Mouse (Mus musculus) embryo, embryonic 11.5 days (tissue): ENCODE results near the gene Ric8a.

Source experiments
- DNase-seq: peaks from one replicate; pipeline ENCODE4 v3.0.0-alpha.2; 2012; ENCODE audit warnings: low read depth, low spot score

Gene Ric8a

GRCm38 (mm10) chr7:140856785-140857549, at the start of gene Ric8a:
Gene Ric8a (plus strand): TSS chr7:140856957.
- DNase-seq = peak; percentile 58

- no peak for DNase-seq
Observed at GRCm38 (mm10) chr7:140810496-140810895, 46.3 kb upstream of the Ric8a start.

GRCm38 (mm10) chr7:140811714-140812113, 45.0 kb upstream of the Ric8a start:
- no peak for DNase-seq

- no peak for DNase-seq
Observed at GRCm38 (mm10) chr7:140812850-140813249, 43.9 kb upstream of the Ric8a start.

- DNase-seq = no peak
Observed at GRCm38 (mm10) chr7:140820173-140820572, 36.6 kb upstream of the Ric8a start.

GRCm38 (mm10) chr7:140821305-140821652, 35.5 kb upstream of the Ric8a start:
- no peak for DNase-seq

GRCm38 (mm10) chr7:140821653-140822329, 35.0 kb upstream of the Ric8a start, which contains the start of gene Zfp941:
Gene Zfp941 (minus strand): TSS chr7:140822178.
- DNase-seq = no peak

GRCm38 (mm10) chr7:140822731-140823130, 34.0 kb upstream of the Ric8a start:
- no peak for DNase-seq

GRCm38 (mm10) chr7:140828171-140828881, 28.4 kb upstream of the Ric8a start:
- no peak for DNase-seq

GRCm38 (mm10) chr7:140831447-140831846, 25.3 kb upstream of the Ric8a start:
- DNase-seq = no peak

GRCm38 (mm10) chr7:140833341-140833740, 23.4 kb upstream of the Ric8a start:
- no peak for DNase-seq

GRCm38 (mm10) chr7:140834968-140835757, 21.6 kb upstream of the Ric8a start, which contains the start of gene Urah:
Gene Urah (plus strand): TSS chr7:140835018.
- DNase-seq = no peak

GRCm38 (mm10) chr7:140835758-140836087, 21.0 kb upstream of the Ric8a start:
- DNase-seq = no peak

GRCm38 (mm10) chr7:140836243-140837115, 20.3 kb upstream of the Ric8a start:
- no peak for DNase-seq

- no peak for DNase-seq
Observed at GRCm38 (mm10) chr7:140839556-140839955, 17.2 kb upstream of the Ric8a start.

- no peak for DNase-seq
Observed at GRCm38 (mm10) chr7:140840750-140841735, 15.7 kb upstream of the Ric8a start.

GRCm38 (mm10) chr7:140843806-140844205, 13.0 kb upstream of the Ric8a start:
- DNase-seq = no peak

GRCm38 (mm10) chr7:140844905-140845665, 11.7 kb upstream of the Ric8a start, which contains the start of gene Scgb1c1:
Gene Scgb1c1 (plus strand): TSS chr7:140845547.
- peak; percentile 81 for DNase-seq

GRCm38 (mm10) chr7:140845683-140846082, 11.1 kb upstream of the Ric8a start:
- no peak for DNase-seq
